In the genomic region with DNA sequence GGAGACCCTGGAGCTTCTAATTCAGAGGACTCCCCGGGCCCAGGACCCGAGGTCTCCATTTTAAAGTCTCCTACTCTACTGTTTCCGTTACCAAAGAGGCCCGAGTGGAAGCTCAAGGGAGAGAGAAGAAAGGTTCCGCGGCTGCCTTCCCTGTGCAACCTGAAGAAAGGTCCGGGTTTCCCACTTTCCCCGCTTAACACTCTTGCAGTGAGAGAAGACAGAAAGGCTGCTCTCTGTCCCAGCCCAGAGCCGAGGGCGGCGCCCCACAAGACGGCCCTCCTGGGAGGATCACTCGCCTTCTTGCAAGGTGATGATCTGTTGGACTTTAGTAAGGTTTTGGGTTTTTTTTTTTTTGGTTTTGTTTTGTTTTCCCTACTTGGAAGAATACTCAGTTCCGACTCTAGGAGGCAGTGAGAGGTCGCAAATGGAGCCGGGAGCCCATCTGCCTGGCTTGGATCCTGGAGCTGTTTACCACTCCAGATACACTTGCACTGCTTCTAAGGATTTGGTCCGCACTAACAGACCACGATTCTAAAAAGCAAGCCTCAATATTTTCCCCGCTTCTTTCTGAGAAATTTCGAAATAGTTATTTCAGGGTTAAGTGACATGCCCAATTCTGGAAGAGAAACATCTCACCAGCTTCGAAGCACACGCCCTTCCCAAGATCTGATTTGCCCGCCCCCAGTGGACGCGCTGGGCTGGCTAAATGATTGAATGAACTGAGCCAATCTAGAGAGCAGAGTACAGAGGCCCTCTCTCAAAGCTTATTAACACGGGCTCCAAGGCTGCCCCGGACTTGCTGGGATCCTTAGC, we compare ENCODE assay signal across 1 mouse cellular context.
TF ChIP-seq lines count a peak whose summit lies in the region.

Tmem242 (minus strand) TSS at position 101 of the 813 bp plus-strand sequence.

TF ChIP-seq in CH12.LX, 34 proteins besides CTCF, POLR2A, EP300 and RAD21 (continued from another document):
- TF ChIP-seq GABPA (IDR thresholded peaks at IDR 0.05; ENCODE audit: insufficient replicate concordance, low read depth, low read length) (no peak; the same call in 1 of the 2 replicates), ZNF384 (IDR thresholded peaks at IDR 0.05; ENCODE audit: low read depth, low read length) (peak; percentile 92), ZKSCAN1 (IDR thresholded peaks at IDR 0.05; ENCODE audit: borderline replicate concordance, low read depth, low read length) (no peak), MYC (IDR thresholded peaks at IDR 0.05; ENCODE audit: low read depth, low read length) (peak; percentile 21; the same call in 1 of the 2 replicates), ZC3H11A (IDR thresholded peaks at IDR 0.05; ENCODE audit: low read depth, low read length) (peak; percentile 75), POLR2AphosphoS2 (IDR thresholded peaks at IDR 0.05; ENCODE audit: low read depth, low read length) (no peak), E2F4 (IDR thresholded peaks at IDR 0.05; ENCODE audit: insufficient replicate concordance, low read depth, low read length) (0 out of 2 replicates have a peak, but pooled peaks have one; percentile 57), KAT2A (IDR thresholded peaks at IDR 0.05; ENCODE audit: insufficient replicate concordance, low read length) (peak; percentile 77; the same call in 1 of the 2 replicates), ETS1 (conservative IDR thresholded peaks at IDR 0.05; ENCODE audit: low read depth, low read length) (no peak), TBP (conservative IDR thresholded peaks at IDR 0.05; ENCODE audit: low read depth, low read length) (peak; percentile 92), SIN3A (IDR thresholded peaks at IDR 0.05; ENCODE audit: low read length) (peak; percentile 93), SMC3 (IDR thresholded peaks at IDR 0.05; ENCODE audit: low read depth, low read length) (peak; percentile 77), JUND (conservative IDR thresholded peaks at IDR 0.05; ENCODE audit: low read depth, low read length) (peak; percentile 56; the same call in 1 of the 2 replicates), ELF1 (IDR thresholded peaks at IDR 0.05; ENCODE audit: low read depth, low read length) (peak; percentile 68; the same call in 1 of the 2 replicates), MAX (IDR thresholded peaks at IDR 0.05; ENCODE audit: low read length) (peak; percentile 66), NELFE (IDR thresholded peaks at IDR 0.05; ENCODE audit: low read depth, low read length) (peak; percentile 89), PAX5 (IDR thresholded peaks at IDR 0.05; ENCODE audit: low read length) (no peak), IRF4 (IDR thresholded peaks at IDR 0.05; ENCODE audit: low read depth, low read length) (peak; percentile 92), CHD1 (IDR thresholded peaks at IDR 0.05; ENCODE audit: low read depth, low read length) (peak; percentile 78; the same call in 1 of the 2 replicates), MXI1 (IDR thresholded peaks at IDR 0.05; ENCODE audit: low read depth, low read length) (peak; percentile 80), NRF1 (IDR thresholded peaks at IDR 0.05; ENCODE audit: low read depth, low read length) (peak; percentile 26; the same call in 1 of the 2 replicates), RCOR1 (conservative IDR thresholded peaks at IDR 0.05; ENCODE audit: low read depth, low read length) (peak; percentile 67; the same call in 1 of the 2 replicates), BHLHE40 (IDR thresholded peaks at IDR 0.05; ENCODE audit: low read depth, low read length) (no peak), ZMIZ1 (IDR thresholded peaks at IDR 0.05; ENCODE audit: low read depth, low read length) (peak; percentile 81; the same call in 1 of the 2 replicates), TCF12 (IDR thresholded peaks at IDR 0.05; ENCODE audit: low read depth, low read length) (peak; percentile 87)
